ENCODE assay signal across 21 mouse cellular contexts in genomic region chr11:89257893-89258292, GRCm38 (mm10). TPM values are rescaled to one million over a fixed set of nuclear protein-coding genes. Genes with fewer than 3 reads are reported as not detected.
DNase-seq lines count a peak whose midpoint lies in the region; ATAC-seq and TF ChIP-seq lines count a peak whose summit lies in the region.
"Had no signal": no experiment of that assay in that cellular context is flagged by ENCODE, and none has a peak within 500 bp of the region (broad histone marks: within the 10 kb centered on the region; RNA-seq: fewer than 3 reads in every experiment).

No protein-coding gene starts in this region.

- no peaks in the 10 kb centered on the region for H3K36me3 ChIP-seq in forebrain, embryonic 12.5 days (replicated peaks)
- no peaks in the 10 kb centered on the region for H3K36me3 ChIP-seq in forebrain, postnatal 0 days (ENCODE audit: insufficient read depth)
- no peaks in the 10 kb centered on the region for H3K36me3 ChIP-seq in hindbrain, embryonic 10.5 days
- no peaks in the 10 kb centered on the region for H3K36me3 ChIP-seq in hindbrain, embryonic 11.5 days (ENCODE audit: control insufficient read depth, insufficient read depth, low read length)
- no peaks in the 10 kb centered on the region for H3K36me3 ChIP-seq in midbrain, postnatal 0 days (ENCODE audit: insufficient read depth, low read length)
- H3K36me3 ChIP-seq in midbrain, embryonic 16.5 days (ENCODE audit: control insufficient read depth, insufficient read depth, low read length), result no peaks in the 10 kb centered on the region
- H3K36me3 ChIP-seq: embryonic facial prominence, embryonic 13.5 days; heart, embryonic 13.5 days; hindbrain, embryonic 13.5 days; intestine, embryonic 15.5 days; kidney, embryonic 15.5 days; limb, embryonic 13.5 days; liver, embryonic 13.5 days; stomach, embryonic 15.5 days had no signal

- H3K4me2 ChIP-seq in forebrain, embryonic 12.5 days, result no peak overlapping the region
- no peak overlapping the region for H3K4me2 ChIP-seq in forebrain, postnatal 0 days (ENCODE audit: low read depth)
- no peak overlapping the region for H3K4me2 ChIP-seq in hindbrain, embryonic 11.5 days (replicated peaks; ENCODE audit: low read depth, low read length)
- no peak overlapping the region for H3K4me2 ChIP-seq in midbrain, postnatal 0 days (ENCODE audit: low read depth, low read length, poor library complexity, severe bottlenecking)
- no peak overlapping the region for H3K4me2 ChIP-seq in midbrain, embryonic 16.5 days (ENCODE audit: low read length)
- H3K4me2 ChIP-seq: embryonic facial prominence, embryonic 13.5 days; heart, embryonic 13.5 days; hindbrain, embryonic 13.5 days; intestine, embryonic 15.5 days; kidney, embryonic 15.5 days; limb, embryonic 13.5 days; liver, embryonic 13.5 days; stomach, embryonic 15.5 days had no signal

- 0 out of 2 replicates have a peak overlapping the region, but pooled peaks have one; percentile 25 for H3K27ac ChIP-seq in forebrain, embryonic 12.5 days
- H3K27ac ChIP-seq in forebrain, postnatal 0 days (ENCODE audit: low read depth, low read length), result no peak overlapping the region
- 0 out of 2 replicates have a peak overlapping the region, but pooled peaks have one; percentile 57 for H3K27ac ChIP-seq in hindbrain, embryonic 10.5 days
- H3K27ac ChIP-seq in hindbrain, embryonic 11.5 days (ENCODE audit: low read depth, low read length), result no peak overlapping the region
- no peak overlapping the region for H3K27ac ChIP-seq in midbrain, postnatal 0 days (ENCODE audit: low read depth, low read length)
- H3K27ac ChIP-seq in midbrain, embryonic 16.5 days (ENCODE audit: low read length), result no peak overlapping the region
- H3K27ac ChIP-seq: embryonic facial prominence, embryonic 13.5 days; heart, embryonic 13.5 days; hindbrain, embryonic 13.5 days; intestine, embryonic 15.5 days; kidney, embryonic 15.5 days; limb, embryonic 13.5 days; liver, embryonic 13.5 days; stomach, embryonic 15.5 days had no signal

- no peak overlapping the region for H3K9ac ChIP-seq in forebrain, embryonic 12.5 days
- no peak overlapping the region for H3K9ac ChIP-seq in forebrain, postnatal 0 days
- H3K9ac ChIP-seq in hindbrain, embryonic 11.5 days (ENCODE audit: low read depth, low read length), result no peak overlapping the region
- no peak overlapping the region for H3K9ac ChIP-seq in midbrain, postnatal 0 days (replicated peaks; ENCODE audit: low read length, poor library complexity, severe bottlenecking)
- no peak overlapping the region for H3K9ac ChIP-seq in midbrain, embryonic 16.5 days (ENCODE audit: low read depth, low read length)
- H3K9ac ChIP-seq: embryonic facial prominence, embryonic 13.5 days; heart, embryonic 13.5 days; hindbrain, embryonic 13.5 days; intestine, embryonic 15.5 days; kidney, embryonic 15.5 days; limb, embryonic 13.5 days; liver, embryonic 13.5 days; stomach, embryonic 15.5 days had no signal

- ATAC-seq in forebrain, embryonic 12.5 days (ENCODE audit: low FRiP score), result 0 out of 2 replicates have a peak, but pooled peaks have one; percentile 27
- ATAC-seq in forebrain, postnatal 0 days, result no peak; the same call in 1 of the 2 replicates
- ATAC-seq in hindbrain, embryonic 11.5 days (ENCODE audit: low FRiP score), result no peak
- ATAC-seq in midbrain, postnatal 0 days (ENCODE audit: low FRiP score), result no peak
- no peak for ATAC-seq in midbrain, embryonic 16.5 days
- ATAC-seq: activated CD4-positive, CD25-positive, alpha-beta regulatory T cell, adult 4 months; CD4-positive, CD25-positive, alpha-beta regulatory T cell, adult 4 months; intestine, embryonic 15.5 days had no signal

- 56% methylated on average over 2 of the region's 2 CpGs for WGBS in forebrain, embryonic 12.5 days
- 9% methylated on average over 2 of the region's 2 CpGs for WGBS in forebrain, postnatal 0 days
- WGBS in hindbrain, embryonic 10.5 days, result 49% methylated on average over 2 of the region's 2 CpGs
- WGBS in hindbrain, embryonic 11.5 days, result 53% methylated on average over 2 of the region's 2 CpGs
- 56% methylated on average over 2 of the region's 2 CpGs for WGBS in midbrain, postnatal 0 days
- WGBS in midbrain, embryonic 16.5 days, result 37% methylated on average over 2 of the region's 2 CpGs

- no peak for TF ChIP-seq CTCF in forebrain, postnatal 0 days (IDR thresholded peaks at IDR 0.05; ENCODE audit: low read depth)
- no peak for TF ChIP-seq CTCF in midbrain, postnatal 0 days (IDR thresholded peaks at IDR 0.05)

- H3K4me1 ChIP-seq in forebrain, embryonic 12.5 days, result peaks cover 28% of the 10 kb centered on the region
- H3K4me1 ChIP-seq in forebrain, postnatal 0 days (ENCODE audit: insufficient read depth), result no peaks in the 10 kb centered on the region
- H3K4me1 ChIP-seq in hindbrain, embryonic 10.5 days (replicated peaks), result peaks cover 21% of the 10 kb centered on the region
- no peaks in the 10 kb centered on the region for H3K4me1 ChIP-seq in hindbrain, embryonic 11.5 days (replicated peaks; ENCODE audit: control insufficient read depth, insufficient read depth, low read length)
- no peaks in the 10 kb centered on the region for H3K4me1 ChIP-seq in midbrain, postnatal 0 days (ENCODE audit: insufficient read depth, low read length)
- peaks cover 4% of the 10 kb centered on the region; the same call in 1 of the 2 replicates for H3K4me1 ChIP-seq in midbrain, embryonic 16.5 days (ENCODE audit: control insufficient read depth, insufficient read depth, low read length)
- H3K4me1 ChIP-seq: intestine, embryonic 15.5 days; kidney, embryonic 15.5 days; limb, embryonic 13.5 days; liver, embryonic 13.5 days; stomach, embryonic 15.5 days had no signal

- no peak overlapping the region for H3K4me3 ChIP-seq in forebrain, embryonic 12.5 days (replicated peaks)
- no peak overlapping the region for H3K4me3 ChIP-seq in forebrain, postnatal 0 days (ENCODE audit: low read depth, low read length)
- no peak overlapping the region for H3K4me3 ChIP-seq in hindbrain, embryonic 10.5 days
- H3K4me3 ChIP-seq in hindbrain, embryonic 11.5 days (ENCODE audit: low read depth, low read length), result no peak overlapping the region
- no peak overlapping the region for H3K4me3 ChIP-seq in midbrain, postnatal 0 days (ENCODE audit: low read depth, low read length)
- H3K4me3 ChIP-seq in midbrain, embryonic 16.5 days (ENCODE audit: low read depth, low read length), result no peak overlapping the region
- H3K4me3 ChIP-seq: embryonic facial prominence, embryonic 13.5 days; heart, embryonic 13.5 days; hindbrain, embryonic 13.5 days; intestine, embryonic 15.5 days; kidney, embryonic 15.5 days; limb, embryonic 13.5 days; liver, embryonic 13.5 days; stomach, embryonic 15.5 days had no signal

- H3K9me3 ChIP-seq in forebrain, embryonic 12.5 days, result no peaks in the 10 kb centered on the region
- H3K9me3 ChIP-seq in forebrain, postnatal 0 days (ENCODE audit: low read length), result no peaks in the 10 kb centered on the region
- H3K9me3 ChIP-seq in hindbrain, embryonic 10.5 days, result no peaks in the 10 kb centered on the region
- H3K9me3 ChIP-seq in hindbrain, embryonic 11.5 days (ENCODE audit: control insufficient read depth, low read length), result no peaks in the 10 kb centered on the region
- no peaks in the 10 kb centered on the region for H3K9me3 ChIP-seq in midbrain, postnatal 0 days (ENCODE audit: low read length)
- no peaks in the 10 kb centered on the region for H3K9me3 ChIP-seq in midbrain, embryonic 16.5 days (replicated peaks; ENCODE audit: control insufficient read depth, low read length, poor library complexity, severe bottlenecking)
- H3K9me3 ChIP-seq: embryonic facial prominence, embryonic 13.5 days; heart, embryonic 13.5 days; hindbrain, embryonic 13.5 days; intestine, embryonic 15.5 days; kidney, embryonic 15.5 days; limb, embryonic 13.5 days; liver, embryonic 13.5 days; stomach, embryonic 15.5 days had no signal

- no peak for DNase-seq in forebrain, postnatal 0 days
- no peak for DNase-seq in hindbrain, embryonic 10.5 days (ENCODE audit: low spot score)
- DNase-seq in hindbrain, embryonic 11.5 days (ENCODE audit: low spot score), result no peak
- DNase-seq in midbrain, postnatal 0 days (ENCODE audit: low spot score), result peak; percentile 2
- DNase-seq in thymus, postnatal 10 days (ENCODE audit: low spot score in 2 of 2), result no peak
- DNase-seq: adrenal gland, postnatal 10 days; cerebellum, adult 9-11 months; gastrocnemius, postnatal 14 days; liver, embryonic 13.5 days; retina, postnatal 1 day had no signal

- no peaks in the 10 kb centered on the region for H3K27me3 ChIP-seq in forebrain, embryonic 12.5 days
- H3K27me3 ChIP-seq in forebrain, postnatal 0 days (ENCODE audit: insufficient read depth, low read length), result no peaks in the 10 kb centered on the region
- 0 out of 2 replicates have a peak, but pooled peaks cover 7% of the 10 kb centered on the region for H3K27me3 ChIP-seq in hindbrain, embryonic 10.5 days (ENCODE audit: insufficient read depth, poor library complexity, severe bottlenecking)
- no peaks in the 10 kb centered on the region for H3K27me3 ChIP-seq in hindbrain, embryonic 11.5 days (ENCODE audit: control insufficient read depth, insufficient read depth, low read length)
- no peaks in the 10 kb centered on the region for H3K27me3 ChIP-seq in midbrain, postnatal 0 days (ENCODE audit: insufficient read depth, low read length)
- no peaks in the 10 kb centered on the region for H3K27me3 ChIP-seq in midbrain, embryonic 16.5 days (ENCODE audit: control insufficient read depth, insufficient read depth, low read depth, low read length)
- H3K27me3 ChIP-seq: embryonic facial prominence, embryonic 13.5 days; heart, embryonic 13.5 days; hindbrain, embryonic 13.5 days; intestine, embryonic 15.5 days; kidney, embryonic 15.5 days; limb, embryonic 13.5 days; liver, embryonic 13.5 days; stomach, embryonic 15.5 days had no signal

RNA-seq across cellular contexts. Expression of gene Nog, which starts 44.2 kb away (rescaled TPM):
- polyA plus RNA-seq in forebrain, embryonic 12.5 days (2016; fragmentation: Nextera tagmentation; extraction: Ambion mirVana), result 6.4 TPM in 2 replicates
- total RNA-seq in forebrain, postnatal 0 days (2014; rRNA removed), result 13.3 and 15.2 TPM in 2 replicates
- 5.2 TPM in 2 replicates for polyA plus RNA-seq in forebrain, postnatal 0 days (2015; fragmentation: Nextera tagmentation; extraction: Ambion mirVana)
- 2.2 and 4.3 TPM in 2 replicates for polyA plus RNA-seq in hindbrain, embryonic 10.5 days (2016; fragmentation: Nextera tagmentation; extraction: Ambion mirVana)
- 4.9 and 6.5 TPM in 2 replicates for polyA plus RNA-seq in hindbrain, embryonic 11.5 days (2014; fragmentation: Nextera tagmentation; extraction: Ambion mirVana)
- 16.5 and 22.7 TPM in 2 replicates for total RNA-seq in midbrain, postnatal 0 days (2014; rRNA removed)
- polyA plus RNA-seq in midbrain, postnatal 0 days (2015; fragmentation: Nextera tagmentation; extraction: Ambion mirVana), result 5.8 and 6.6 TPM in 2 replicates
- polyA plus RNA-seq in midbrain, embryonic 16.5 days (2015; fragmentation: Nextera tagmentation; extraction: Ambion mirVana), result 3.0 and 4.1 TPM in 2 replicates
- polyA plus RNA-seq: activated CD4-positive, CD25-positive, alpha-beta regulatory T cell, adult 4 months; CD4-positive, CD25-positive, alpha-beta regulatory T cell, adult 4 months; liver, embryonic 13.5 days had no signal

Comparison
In these comparisons a context has a peak if more than half of its experiments do, and no peak if none do; other contexts are left out.
1. H3K27ac ChIP-seq: peak in forebrain, embryonic 12.5 days (single experiment) and hindbrain, embryonic 10.5 days (single experiment); none in forebrain, postnatal 0 days (single experiment), hindbrain, embryonic 11.5 days (single experiment), midbrain, postnatal 0 days (single experiment) and midbrain, embryonic 16.5 days (single experiment).